Mouse (Mus musculus) G1E (cell line): Measurements from ENCODE around the gene Ablim1.

Source experiments
- CTCF ChIP-seq: IDR thresholded peaks from 2 replicates; pipeline ENCODE4 v1.5.1; 2012; ENCODE audit warnings: low read depth, low read length, inconsistent platforms, mixed read lengths
- GATA1 ChIP-seq: IDR thresholded peaks from 2 replicates; pipeline ENCODE4 v1.6.1; 2012; ENCODE audit warnings: borderline replicate concordance, low read length, inconsistent platforms, mixed read lengths
- GATA2 ChIP-seq: IDR thresholded peaks from 2 replicates; pipeline ENCODE4 v1.6.1; 2012; ENCODE audit warnings: low read depth, low read length, inconsistent platforms, borderline replicate concordance
- POLR2AphosphoS5 ChIP-seq: IDR thresholded peaks from 2 replicates; pipeline ENCODE4 v1.6.1; 2012; ENCODE audit warnings: low read depth, low read length, inconsistent platforms; ENCODE audit not compliant: insufficient replicate concordance

GRCm38 (mm10) chr19:57164882-57165281, 149.8 kb downstream of the Ablim1 start:
- TF ChIP-seq CTCF (no peak), GATA1 (no peak), POLR2AphosphoS5 (no peak), GATA2 (no peak)
